Mouse (Mus musculus) CH12.LX (cell line): Measurements from ENCODE around the gene Gm5737.

Experiments
- CTCF ChIP-seq, 2 experiments: IDR thresholded peaks in 1 of 2; conservative IDR thresholded peaks in 1 of 2; 2 replicates each; pipeline ENCODE4 v1.5.1; 2011 to 2012; ENCODE audit warnings: low read depth in 2 of 2, low read length in 2 of 2, improper control_type of control experiment in 1 of 2, inconsistent platforms in 1 of 2, mild to moderate bottlenecking in 1 of 2, moderate library complexity in 1 of 2
- GABPA ChIP-seq: IDR thresholded peaks from 2 replicates; pipeline ENCODE4 v1.6.1; 2012; ENCODE audit warnings: low read depth, low read length, improper control_type of control experiment, inconsistent platforms; ENCODE audit not compliant: insufficient replicate concordance
- MEF2A ChIP-seq: IDR thresholded peaks from 2 replicates; pipeline ENCODE4 v1.6.1; 2014; ENCODE audit warnings: low read depth, mild to moderate bottlenecking, inconsistent platforms, low read length, improper control_type of control experiment, borderline replicate concordance
- SMC3 ChIP-seq: IDR thresholded peaks from 2 replicates; pipeline ENCODE4 v1.6.1; 2011; ENCODE audit warnings: low read depth, low read length, improper control_type of control experiment
- USF1 ChIP-seq: IDR thresholded peaks from 2 replicates; pipeline ENCODE4 v1.6.1; 2014; ENCODE audit warnings: low read depth, mild to moderate bottlenecking, inconsistent platforms, low read length, improper control_type of control experiment
- ZMIZ1 ChIP-seq: IDR thresholded peaks from 2 replicates; pipeline ENCODE4 v1.6.1; 2012; ENCODE audit warnings: low read depth, mild to moderate bottlenecking, inconsistent platforms, low read length, improper control_type of control experiment

DNA sequence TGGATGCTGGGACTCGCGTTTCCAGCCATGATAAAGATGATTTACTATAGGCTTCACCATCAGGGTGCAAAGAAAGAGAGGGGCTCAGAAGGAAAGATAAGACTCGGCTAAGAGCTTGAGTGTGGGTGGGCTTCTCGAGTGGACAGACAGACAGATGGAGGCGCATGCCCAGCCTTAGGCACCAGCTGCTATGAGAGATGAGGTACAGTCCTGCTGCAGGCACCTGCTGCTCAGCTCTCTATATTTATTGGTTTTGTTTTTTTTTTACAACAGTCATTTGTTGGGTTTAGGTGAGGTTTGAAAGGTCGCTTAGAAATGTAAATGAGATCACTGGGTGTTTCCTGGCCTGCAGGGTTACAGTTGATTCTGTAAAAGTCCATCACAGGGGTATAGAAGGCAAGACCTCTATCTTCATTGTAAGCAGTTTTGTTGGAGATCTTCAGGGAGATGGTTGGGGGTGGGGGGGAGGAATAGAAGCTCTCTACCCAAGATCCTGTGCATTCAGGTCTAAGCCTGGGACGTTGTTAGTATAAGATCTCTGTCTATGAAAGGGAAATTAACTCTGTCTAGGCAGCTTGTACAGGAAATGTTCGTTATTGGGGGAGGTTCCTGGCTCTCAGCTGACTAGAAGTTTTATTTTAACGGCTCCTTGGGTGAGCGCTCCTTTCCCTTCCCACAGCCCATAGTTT, 48.8 kb downstream of the Gm5737 start:
- TF ChIP-seq GABPA = no peak
- TF ChIP-seq MEF2A = no peak
- no peak for TF ChIP-seq USF1
- no peak for TF ChIP-seq SMC3
- TF ChIP-seq CTCF (conservative IDR thresholded peaks at IDR 0.05 in 1 of 2, IDR thresholded peaks at IDR 0.05 in 1 of 2; ENCODE audit: low read depth in 2 of 2, low read length in 2 of 2) = no peak
- TF ChIP-seq ZMIZ1 = no peak
